Mouse (Mus musculus) neutrophil, adult 5-6 weeks (primary cell): ENCODE results near the gene Ivl. TPM values are rescaled to one million over a fixed set of nuclear protein-coding genes. Genes with fewer than 3 reads are reported as not detected.

Experiments
- ATAC-seq: fragments of 151-379, 151-347 bp; 2 replicates; pipeline ENCODE4 v1.8.0; 2017; ENCODE audit warnings: mild to moderate bottlenecking, moderate TSS enrichment; ENCODE audit not compliant: insufficient number of reproducible peaks, poor library complexity, low FRiP score, severe bottlenecking; ENCODE audit errors: extremely low read depth
- total RNA-seq: library from RNA; stranded (forward); fragments of 200-1000 nt; gene quantifications from 2 replicates; pipeline ENCODE4 v1.2.3, GENCODE M21; 2017

The Ivl gene
- not detected in 2 replicates for total RNA-seq

GRCm38 (mm10) chr3:92573449-92574041 is at the start of gene Ivl:
TSS of gene Ivl (minus strand) at chr3:92573735.
- no peak for ATAC-seq

- no peak for ATAC-seq
Observed at GRCm38 (mm10) chr3:92621560-92621959, 48.0 kb upstream of the Ivl start, which contains the start of gene Lce6a. TSS of gene Lce6a (minus strand) at chr3:92621660.

- ATAC-seq: no peak
Observed at GRCm38 (mm10) chr3:92609804-92610203, 36.3 kb upstream of the Ivl start.

DNA sequence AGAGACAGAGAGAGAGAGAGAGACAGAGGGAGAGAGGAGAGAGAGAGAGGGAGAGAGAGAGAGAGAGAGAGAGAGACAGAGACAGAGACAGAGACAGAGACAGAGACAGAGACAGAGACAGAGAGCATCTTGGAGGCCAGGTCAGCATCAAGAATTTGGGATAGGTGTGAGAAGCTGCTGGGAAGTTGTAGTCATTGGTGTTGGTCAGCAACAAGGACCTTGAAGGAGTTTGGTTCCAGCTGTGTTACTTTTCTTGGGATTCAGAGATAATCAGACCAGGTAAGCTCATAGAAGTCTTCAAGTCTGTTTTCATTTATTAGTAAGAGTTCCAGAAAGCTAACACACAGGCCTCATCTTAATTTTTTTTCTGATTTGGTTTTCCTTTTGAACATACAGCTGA is 33.9 kb upstream of the Ivl start, which contains the start of gene 2210017I01Rik:
Gene 2210017I01Rik, minus strand, starts transcription at position 101 of the 400 bp plus-strand sequence.
- ATAC-seq: no peak

GRCm38 (mm10) chr3:92602169-92602568 is 28.6 kb upstream of the Ivl start:
- no peak for ATAC-seq

GRCm38 (mm10) chr3:92600456-92600855 is 26.9 kb upstream of the Ivl start:
- ATAC-seq: no peak

DNA sequence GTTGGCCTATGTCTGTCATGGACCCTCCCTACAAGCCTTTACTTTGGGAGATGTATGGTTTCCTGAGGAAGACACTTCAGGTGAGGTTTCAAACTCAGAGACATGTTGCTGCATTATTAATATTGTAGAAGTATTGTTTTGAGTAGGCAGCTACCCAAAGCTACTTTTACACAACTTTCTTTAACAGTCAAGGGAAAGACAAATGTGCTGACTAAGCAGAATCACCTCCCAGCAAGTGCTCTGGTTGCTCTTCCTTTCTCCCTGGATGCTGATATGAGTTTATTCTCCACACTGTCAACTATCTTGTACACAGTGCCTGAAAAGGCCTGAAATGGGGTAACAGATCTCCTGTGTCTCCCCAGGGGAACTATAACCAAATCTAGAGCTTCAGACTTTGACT is 26.4 kb upstream of the Ivl start:
- no peak for ATAC-seq

- ATAC-seq: no peak
Observed at GRCm38 (mm10) chr3:92598429-92598828, 24.9 kb upstream of the Ivl start.

DNA sequence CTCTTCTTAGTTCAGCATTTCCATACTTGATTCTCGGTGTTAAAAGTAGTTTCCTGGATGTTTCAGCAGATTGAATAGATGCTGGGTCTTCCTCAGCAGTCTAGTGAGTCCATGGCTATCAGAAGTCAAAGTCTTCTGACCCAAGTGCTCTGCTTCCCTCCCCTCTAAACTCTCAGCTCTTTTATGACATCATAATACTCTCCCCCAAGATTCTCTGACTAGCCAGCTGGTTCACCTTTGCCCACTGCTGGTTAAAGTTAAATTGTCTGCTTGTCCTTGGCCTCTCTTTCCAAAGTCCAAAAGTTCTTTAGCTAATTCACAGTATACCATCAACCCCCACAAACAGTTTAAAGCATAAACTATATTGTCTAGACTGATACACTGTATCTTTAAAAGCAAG is 15.3 kb upstream of the Ivl start, which contains the start of gene Smcp:
Gene Smcp, minus strand, starts transcription at position 140 of the 400 bp plus-strand sequence.
- ATAC-seq: no peak

GRCm38 (mm10) chr3:92587190-92587589 is 13.7 kb upstream of the Ivl start:
- ATAC-seq: no peak

GRCm38 (mm10) chr3:92585055-92585454 is 11.5 kb upstream of the Ivl start:
- no peak for ATAC-seq

DNA sequence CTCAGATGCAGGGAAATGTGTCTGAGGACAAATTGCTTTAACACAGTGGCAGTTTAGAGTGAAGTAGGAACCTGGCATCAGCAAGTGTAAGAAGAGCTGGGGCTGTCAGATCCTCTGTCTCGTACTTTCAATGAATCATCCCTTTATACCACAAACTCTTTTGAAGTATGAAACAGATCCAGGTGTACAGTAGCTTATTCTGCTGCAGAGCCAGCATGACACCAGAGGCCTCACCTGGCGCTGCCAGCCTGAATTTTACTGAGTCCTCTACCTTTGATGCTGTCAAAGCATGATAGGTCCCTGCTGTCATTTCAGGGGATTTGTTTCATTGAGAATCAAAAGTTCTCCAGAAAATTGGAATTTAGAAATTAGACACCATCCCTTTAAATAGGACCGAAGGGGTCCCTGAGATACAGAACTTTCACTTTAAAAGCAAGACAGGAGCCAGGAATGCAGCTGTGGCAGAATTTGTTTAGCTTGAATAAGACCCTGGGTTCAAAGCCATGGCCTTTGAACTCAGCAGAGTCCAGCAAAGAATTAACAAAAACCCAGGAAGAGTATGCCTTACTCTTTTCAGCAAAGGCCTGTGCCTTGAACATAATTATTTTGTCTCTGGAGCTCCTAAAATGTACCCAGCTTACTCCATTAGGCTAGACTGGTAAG is 9.8 kb upstream of the Ivl start:
- no peak for ATAC-seq

DNA sequence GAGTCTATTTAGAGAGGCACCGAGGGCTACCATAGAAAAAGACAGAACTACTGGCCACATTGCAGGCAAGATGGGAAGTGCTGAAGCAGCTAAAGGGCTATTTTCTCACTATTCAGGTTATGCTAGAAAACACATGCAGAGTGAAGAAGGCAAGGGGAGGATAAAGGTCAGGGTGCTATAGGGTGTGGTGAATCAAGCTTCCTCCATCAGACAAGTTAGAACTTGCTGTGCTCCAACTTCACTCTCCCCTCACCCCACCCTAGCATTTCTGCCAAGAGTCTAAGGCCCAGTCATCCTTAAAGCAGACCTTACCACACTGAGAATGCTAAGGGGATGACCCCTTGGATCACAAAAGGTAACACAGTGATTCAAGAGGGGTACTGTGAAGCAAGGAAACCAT is 6.0 kb upstream of the Ivl start:
- ATAC-seq: no peak

DNA sequence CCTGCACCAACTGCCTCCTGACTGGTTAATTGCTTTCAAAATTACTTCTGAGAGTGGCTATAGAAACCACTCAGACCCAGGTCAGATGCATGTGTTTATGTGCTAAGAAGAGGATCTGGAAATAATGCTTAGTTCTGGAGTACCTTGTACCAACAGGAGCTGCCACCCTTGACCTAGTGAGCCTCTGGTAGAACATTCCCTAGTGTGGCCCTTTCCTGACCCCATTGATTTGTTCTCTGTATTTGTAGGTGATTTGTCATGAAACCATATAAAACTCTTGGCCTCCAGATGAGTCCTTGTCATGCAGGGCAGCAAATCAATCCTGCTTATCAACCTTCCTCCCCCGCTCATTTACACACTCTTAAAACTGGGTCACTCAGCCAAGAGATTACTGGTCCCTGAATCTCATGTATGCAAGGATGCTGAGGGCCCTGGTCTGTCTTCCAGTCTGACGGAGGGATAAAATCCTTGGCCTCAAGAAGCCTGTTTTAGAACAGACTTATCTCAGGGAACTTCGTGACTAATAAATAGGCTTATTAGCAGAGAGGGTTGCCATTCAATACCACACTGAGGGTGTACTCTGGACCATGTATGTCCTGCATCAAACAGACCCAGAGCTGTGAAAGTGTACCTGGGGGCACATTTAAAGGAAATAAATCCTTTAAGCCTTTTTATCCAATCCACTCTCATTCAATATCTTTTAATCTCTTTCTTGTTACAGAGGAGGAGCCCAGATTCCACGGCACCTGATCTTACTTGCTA is 5.3 kb upstream of the Ivl start:
- ATAC-seq: no peak

GRCm38 (mm10) chr3:92572514-92573155 is 900 bp downstream of the Ivl start:
- ATAC-seq: no peak

DNA sequence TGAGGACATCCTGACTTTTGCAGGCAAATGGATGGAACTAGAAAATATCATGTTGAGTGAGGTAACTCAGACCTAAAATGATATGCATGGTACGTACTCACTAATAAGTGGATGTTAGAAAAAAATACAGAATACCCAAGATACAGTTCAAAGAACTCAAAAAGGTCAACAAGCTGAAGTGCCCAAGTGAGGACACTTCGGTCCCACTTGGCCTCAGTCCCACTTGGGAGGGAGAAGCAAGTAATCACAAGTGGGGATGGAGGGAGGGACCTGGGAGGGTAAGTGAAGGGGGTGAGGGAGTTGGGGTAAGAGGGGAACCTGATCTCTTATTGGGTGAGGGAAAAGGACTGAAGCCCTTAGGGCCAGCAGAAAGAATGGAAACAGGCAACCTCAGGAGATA is 4.8 kb downstream of the Ivl start:
- no peak for ATAC-seq

- ATAC-seq: no peak
Observed at GRCm38 (mm10) chr3:92565418-92565817, 8.1 kb downstream of the Ivl start.

GRCm38 (mm10) chr3:92534411-92534810 is 39.1 kb downstream of the Ivl start, which contains the start of gene 2310046K23Rik:
TSS of gene 2310046K23Rik (minus strand) at chr3:92534511.
- no peak for ATAC-seq
